Comparison of ENCODE assay signal across 25 mouse cellular contexts in the genomic region with DNA sequence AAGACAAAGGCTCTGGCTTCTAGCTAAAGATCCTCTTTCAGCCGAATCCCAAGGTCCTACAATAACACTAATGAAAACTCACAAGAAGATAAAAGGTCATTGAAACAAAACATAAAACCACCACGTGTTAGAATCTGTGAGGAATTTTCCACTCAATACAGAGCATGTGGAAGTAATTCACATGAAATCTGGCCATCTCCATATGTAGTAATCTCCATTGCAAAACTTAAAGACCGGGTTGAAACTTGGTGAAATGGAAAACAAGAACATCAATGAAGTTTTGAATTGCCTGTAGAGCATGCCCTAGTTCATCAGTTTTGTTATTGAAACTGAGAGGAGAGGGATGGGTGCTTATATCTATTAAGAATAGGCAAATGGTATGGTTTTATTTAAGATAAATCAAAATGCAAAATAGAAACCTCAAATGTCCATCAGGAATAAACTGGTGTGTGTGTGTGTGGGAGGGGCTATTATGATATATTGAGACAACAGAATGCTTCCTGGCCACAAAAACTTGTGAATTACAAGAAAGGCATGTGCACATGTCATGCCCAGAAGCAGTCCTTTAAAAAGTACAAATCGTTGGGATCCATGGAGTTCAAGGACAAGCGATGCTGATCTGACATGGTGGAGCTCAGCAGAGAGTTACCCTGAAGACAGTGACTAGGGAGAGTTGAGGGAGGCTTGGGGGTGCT. TPM values are rescaled to one million over a fixed set of nuclear protein-coding genes. Genes with fewer than 3 reads are reported as not detected.
DNase-seq lines count a peak whose midpoint lies in the region; ATAC-seq and TF ChIP-seq lines count a peak whose summit lies in the region.
"Had no signal": no experiment of that assay in that cellular context is flagged by ENCODE, and none has a peak within 500 bp of the region (broad histone marks: within the 10 kb centered on the region; RNA-seq: fewer than 3 reads in every experiment).

No protein-coding gene starts in this region.

- TF ChIP-seq CTCF in embryonic fibroblast, embryonic 13.5 days (IDR thresholded peaks at IDR 0.05; ENCODE audit: borderline replicate concordance, insufficient read depth, low read length), result no peak

- no peak for TF ChIP-seq POLR2A in limb, embryonic 14.5 days (IDR thresholded peaks at IDR 0.05; ENCODE audit: borderline replicate concordance, extremely low read depth, insufficient read depth, insufficient read length)
- no peak for TF ChIP-seq POLR2A in embryonic fibroblast, embryonic 13.5 days (IDR thresholded peaks at IDR 0.05; ENCODE audit: low read depth, low read length)

- H3K9ac ChIP-seq in limb, embryonic 14.5 days (ENCODE audit: low read depth, low read length, severe bottlenecking), result no peak overlapping the region
- H3K9ac ChIP-seq in embryonic facial prominence, embryonic 13.5 days, result no peak overlapping the region
- H3K9ac ChIP-seq: forebrain, embryonic 12.5 days; forebrain, embryonic 15.5 days; hindbrain, embryonic 13.5 days; intestine, embryonic 15.5 days had no signal

- H3K36me3 ChIP-seq in limb, embryonic 14.5 days (ENCODE audit: control insufficient read depth, insufficient read depth, low read length), result no peaks in the 10 kb centered on the region
- H3K36me3 ChIP-seq in limb, embryonic 10.5 days, result no peaks in the 10 kb centered on the region
- H3K36me3 ChIP-seq in embryonic facial prominence, embryonic 13.5 days, result no peaks in the 10 kb centered on the region
- H3K36me3 ChIP-seq: forebrain, embryonic 12.5 days; forebrain, embryonic 15.5 days; hindbrain, embryonic 10.5 days; hindbrain, embryonic 13.5 days; intestine, embryonic 15.5 days had no signal

- ATAC-seq in limb, embryonic 14.5 days (ENCODE audit: low FRiP score, low read depth), result no peak
- ATAC-seq in embryonic facial prominence, embryonic 13.5 days (ENCODE audit: insufficient number of reproducible peaks, insufficient read depth, low FRiP score, low TSS enrichment, low read depth), result no peak
- ATAC-seq: forebrain, embryonic 15.5 days; hindbrain, embryonic 16.5 days; intestine, embryonic 15.5 days; Patski had no signal

- peak; percentile 17 for DNase-seq in limb, embryonic 14.5 days (ENCODE audit: low spot score)
- DNase-seq in limb, embryonic 10.5 days (ENCODE audit: low spot score), result no peak
- no peak for DNase-seq in ovary, postnatal 36 days (ENCODE audit: low spot score)
- DNase-seq in layer of hippocampus, adult 11-12 months (ENCODE audit: low spot score), result no peak
- DNase-seq: adrenal gland, adult 8-10 months; adrenal gland, postnatal 25 days; cerebellum, adult 11-12 months; cerebellum, adult 8-10 months; cerebellum, postnatal 10 days; cerebellum, postnatal 36 days; embryo, embryonic 11 days; gastrocnemius, postnatal 10 days; gastrocnemius, postnatal 36 days; kidney, adult 18-20 months had no signal

- no peaks in the 10 kb centered on the region for H3K9me3 ChIP-seq in limb, embryonic 14.5 days (ENCODE audit: control insufficient read depth, low read length)
- no peaks in the 10 kb centered on the region for H3K9me3 ChIP-seq in limb, embryonic 10.5 days (replicated peaks)
- no peaks in the 10 kb centered on the region for H3K9me3 ChIP-seq in embryonic facial prominence, embryonic 13.5 days
- H3K9me3 ChIP-seq: forebrain, embryonic 15.5 days; hindbrain, embryonic 10.5 days; hindbrain, embryonic 13.5 days; intestine, embryonic 15.5 days had no signal

- H3K4me1 ChIP-seq in limb, embryonic 14.5 days (ENCODE audit: control insufficient read depth, insufficient read depth, low read length), result no peaks in the 10 kb centered on the region
- no peaks in the 10 kb centered on the region for H3K4me1 ChIP-seq in limb, embryonic 10.5 days
- peaks cover 10% of the 10 kb centered on the region for H3K4me1 ChIP-seq in embryonic facial prominence, embryonic 13.5 days
- no peaks in the 10 kb centered on the region; the same call in 1 of the 2 replicates for H3K4me1 ChIP-seq in embryonic fibroblast, embryonic 13.5 days (ENCODE audit: control insufficient read depth, insufficient read depth, low read length)
- H3K4me1 ChIP-seq: forebrain, embryonic 12.5 days; forebrain, embryonic 15.5 days; hindbrain, embryonic 10.5 days; hindbrain, embryonic 13.5 days; intestine, embryonic 15.5 days had no signal

- no peaks in the 10 kb centered on the region for H3K27me3 ChIP-seq in limb, embryonic 14.5 days (ENCODE audit: control insufficient read depth, insufficient read depth, low read length)
- H3K27me3 ChIP-seq in limb, embryonic 10.5 days (ENCODE audit: low read depth, poor library complexity, severe bottlenecking), result no peaks in the 10 kb centered on the region
- no peaks in the 10 kb centered on the region for H3K27me3 ChIP-seq in embryonic facial prominence, embryonic 13.5 days
- H3K27me3 ChIP-seq: forebrain, embryonic 12.5 days; forebrain, embryonic 15.5 days; hindbrain, embryonic 13.5 days; intestine, embryonic 15.5 days; Patski had no signal

- no peak overlapping the region for H3K27ac ChIP-seq in limb, embryonic 14.5 days (replicated peaks; ENCODE audit: low read depth, low read length)
- no peak overlapping the region for H3K27ac ChIP-seq in limb, embryonic 10.5 days
- H3K27ac ChIP-seq in embryonic facial prominence, embryonic 13.5 days, result peak overlapping the region; percentile 28; the same call in 1 of the 2 replicates
- peak overlapping the region; percentile 57 for H3K27ac ChIP-seq in embryonic fibroblast, embryonic 13.5 days (ENCODE audit: insufficient read depth, low read length)
- H3K27ac ChIP-seq: forebrain, embryonic 12.5 days; forebrain, embryonic 15.5 days; hindbrain, embryonic 10.5 days; hindbrain, embryonic 13.5 days; intestine, embryonic 15.5 days had no signal

- whole genome bisulfite sequencing in limb, embryonic 14.5 days, result 42% methylated on average over 5 of the region's 5 CpGs
- WGBS in limb, embryonic 10.5 days, result 76% methylated on average over 5 of the region's 5 CpGs
- 39% methylated on average over 5 of the region's 5 CpGs for WGBS in embryonic facial prominence, embryonic 13.5 days

- no peak overlapping the region for H3K4me3 ChIP-seq in limb, embryonic 14.5 days (replicated peaks; ENCODE audit: low read length)
- no peak overlapping the region for H3K4me3 ChIP-seq in limb, embryonic 10.5 days
- H3K4me3 ChIP-seq in embryonic facial prominence, embryonic 13.5 days, result no peak overlapping the region
- H3K4me3 ChIP-seq in embryonic fibroblast, embryonic 13.5 days (ENCODE audit: insufficient read depth, low read length), result no peak overlapping the region
- H3K4me3 ChIP-seq: erythroblast, embryonic 14.5 days; forebrain, embryonic 12.5 days; forebrain, embryonic 15.5 days; hindbrain, embryonic 10.5 days; hindbrain, embryonic 13.5 days; intestine, embryonic 15.5 days had no signal

- no peak overlapping the region for H3K4me2 ChIP-seq in limb, embryonic 14.5 days (replicated peaks; ENCODE audit: low read depth, low read length, severe bottlenecking)
- H3K4me2 ChIP-seq in embryonic facial prominence, embryonic 13.5 days, result no peak overlapping the region
- H3K4me2 ChIP-seq: forebrain, embryonic 12.5 days; forebrain, embryonic 15.5 days; heart, embryonic 11.5 days; hindbrain, embryonic 13.5 days; intestine, embryonic 15.5 days had no signal

RNA-seq across cellular contexts. Expression of gene Irf2, which starts 58.7 kb away (rescaled TPM):
- 13.8 and 15.1 TPM in 2 replicates for polyA plus RNA-seq in limb, embryonic 14.5 days (2012; rRNA removed)
- polyA plus RNA-seq in limb, embryonic 14.5 days (2014; fragmentation: Nextera tagmentation; extraction: Ambion mirVana), result 16.8 and 19.0 TPM in 2 replicates
- 7.7 and 8.1 TPM in 2 replicates for polyA plus RNA-seq in limb, embryonic 10.5 days (2016; fragmentation: Nextera tagmentation; extraction: Ambion mirVana)
- 27.1 and 30.0 TPM in 2 replicates for polyA plus RNA-seq in embryonic facial prominence, embryonic 13.5 days (2015; fragmentation: Nextera tagmentation; extraction: Ambion mirVana)
- 33.0 and 33.2 TPM in 2 replicates for polyA plus RNA-seq in embryonic fibroblast, embryonic 13.5 days (2011; ENCODE audit: insufficient read length, low read depth, missing spikeins)

Comparison
In these comparisons a context has a peak if more than half of its experiments do, and no peak if none do; other contexts are left out.
1. H3K27ac ChIP-seq: peak in embryonic facial prominence, embryonic 13.5 days (single experiment) and embryonic fibroblast, embryonic 13.5 days (single experiment); none in limb, embryonic 14.5 days (single experiment) and limb, embryonic 10.5 days (single experiment).